Mouse (Mus musculus): ENCODE results near the gene Cltc. TPM values are rescaled to one million over a fixed set of nuclear protein-coding genes. Genes with fewer than 3 reads are reported as not detected.
A peak's percentile ranks its signal among the peaks of the same experiment; 100 is the strongest.

Cltc gene
- polyA plus RNA-seq, 1 experiment from 2014 or later, result 167 TPM

GRCm38 (mm10) chr11:86684126-86685012, 73.0 kb downstream of the Cltc start:
- Histone ChIP-seq H3K4me3 (ENCODE audit: low read depth, low read length) (peak overlapping the region; percentile 84), H3K4me2 (ENCODE audit: low read depth, low read length) (peak overlapping the region; percentile 71), H3K9ac (ENCODE audit: low read depth, low read length) (peak overlapping the region; percentile 90), H3K36me3 (ENCODE audit: control insufficient read depth, insufficient read depth, low read length) (peaks cover 19% of the 10 kb centered on the region), H3K27me3 (replicated peaks; ENCODE audit: control insufficient read depth, insufficient read depth, low read length) (no peaks in the 10 kb centered on the region), H3K27ac (replicated peaks; ENCODE audit: low read depth, low read length) (peak overlapping the region; percentile 89), H3K4me1 (ENCODE audit: control insufficient read depth, insufficient read depth, low read length) (peaks cover 23% of the 10 kb centered on the region), H3K9me3 (ENCODE audit: control insufficient read depth, low read length) (no peaks in the 10 kb centered on the region)
- DNase-seq (ENCODE audit: low spot score) (no peak), ATAC-seq (ENCODE audit: low read depth) (no peak)
- 4% methylated on average over 20 of the region's 20 CpGs for WGBS

- DNase-seq (ENCODE audit: low spot score) (peak; percentile 97), ATAC-seq (ENCODE audit: low read depth) (peak; percentile 93)
- under 1% methylated on average over 45 of the region's 56 CpGs for WGBS
- Histone ChIP-seq H3K4me3 (ENCODE audit: low read depth, low read length) (peak within 1 kb of the TSS; percentile 84), H3K4me2 (ENCODE audit: low read depth, low read length) (peak within 1 kb of the TSS; percentile 71), H3K36me3 (ENCODE audit: control insufficient read depth, insufficient read depth, low read length) (peaks cover 11% of the 10 kb centered on the region), H3K4me1 (ENCODE audit: control insufficient read depth, insufficient read depth, low read length) (peaks cover 23% of the 10 kb centered on the region), H3K9me3 (ENCODE audit: control insufficient read depth, low read length) (no peaks in the 10 kb centered on the region), H3K27me3 (replicated peaks; ENCODE audit: control insufficient read depth, insufficient read depth, low read length) (no peaks in the 10 kb centered on the region), H3K27ac (replicated peaks; ENCODE audit: low read depth, low read length) (peak within 1 kb of the TSS; percentile 89), H3K9ac (ENCODE audit: low read depth, low read length) (peak within 1 kb of the TSS; percentile 90)
Observed at GRCm38 (mm10) chr11:86683395-86684125, 73.8 kb downstream of the Cltc start, which contains the start of the genes Vmp1 and Ptrh2. TSS of gene Vmp1 (minus strand) at chr11:86683836. TSS of gene Ptrh2 (plus strand) at chr11:86683985.

- peak overlapping the region; percentile 90 for H3K9ac ChIP-seq (ENCODE audit: low read depth, low read length)
- peaks cover 9% of the 10 kb centered on the region for H3K36me3 ChIP-seq (ENCODE audit: control insufficient read depth, insufficient read depth, low read length)
- no peaks in the 10 kb centered on the region for H3K27me3 ChIP-seq (replicated peaks; ENCODE audit: control insufficient read depth, insufficient read depth, low read length)
- no peak overlapping the region for H3K27ac ChIP-seq (replicated peaks; ENCODE audit: low read depth, low read length)
- 32% methylated on average over 7 of the region's 7 CpGs for WGBS
- no peak for ATAC-seq (ENCODE audit: low read depth)
- DNase-seq (ENCODE audit: low spot score), result no peak
- H3K4me2 ChIP-seq (ENCODE audit: low read depth, low read length), result peak overlapping the region; percentile 71
- H3K4me3 ChIP-seq (ENCODE audit: low read depth, low read length), result peak overlapping the region; percentile 84
- peaks cover 23% of the 10 kb centered on the region for H3K4me1 ChIP-seq (ENCODE audit: control insufficient read depth, insufficient read depth, low read length)
- no peaks in the 10 kb centered on the region for H3K9me3 ChIP-seq (ENCODE audit: control insufficient read depth, low read length)
Observed at GRCm38 (mm10) chr11:86682861-86683260, 74.5 kb downstream of the Cltc start.

GRCm38 (mm10) chr11:86681423-86681822, 75.9 kb downstream of the Cltc start:
- H3K27me3 ChIP-seq (replicated peaks; ENCODE audit: control insufficient read depth, insufficient read depth, low read length), result no peaks in the 10 kb centered on the region
- no peak for ATAC-seq (ENCODE audit: low read depth)
- no peaks in the 10 kb centered on the region for H3K36me3 ChIP-seq (ENCODE audit: control insufficient read depth, insufficient read depth, low read length)
- peaks cover 23% of the 10 kb centered on the region for H3K4me1 ChIP-seq (ENCODE audit: control insufficient read depth, insufficient read depth, low read length)
- H3K9me3 ChIP-seq (ENCODE audit: control insufficient read depth, low read length), result no peaks in the 10 kb centered on the region
- H3K4me3 ChIP-seq (ENCODE audit: low read depth, low read length), result no peak overlapping the region
- H3K4me2 ChIP-seq (ENCODE audit: low read depth, low read length), result no peak overlapping the region
- H3K9ac ChIP-seq (ENCODE audit: low read depth, low read length), result no peak overlapping the region
- no peak overlapping the region for H3K27ac ChIP-seq (replicated peaks; ENCODE audit: low read depth, low read length)
- WGBS, result 83% methylated on average over 3 of the region's 3 CpGs
- DNase-seq (ENCODE audit: low spot score), result no peak

GRCm38 (mm10) chr11:86680729-86681128, 76.6 kb downstream of the Cltc start:
- no peaks in the 10 kb centered on the region for H3K27me3 ChIP-seq (replicated peaks; ENCODE audit: control insufficient read depth, insufficient read depth, low read length)
- no peak overlapping the region for H3K27ac ChIP-seq (replicated peaks; ENCODE audit: low read depth, low read length)
- H3K4me3 ChIP-seq (ENCODE audit: low read depth, low read length), result no peak overlapping the region
- H3K9me3 ChIP-seq (ENCODE audit: control insufficient read depth, low read length), result no peaks in the 10 kb centered on the region
- H3K36me3 ChIP-seq (ENCODE audit: control insufficient read depth, insufficient read depth, low read length), result no peaks in the 10 kb centered on the region
- 96% methylated on average over 3 of the region's 3 CpGs for WGBS
- no peak overlapping the region for H3K9ac ChIP-seq (ENCODE audit: low read depth, low read length)
- H3K4me1 ChIP-seq (ENCODE audit: control insufficient read depth, insufficient read depth, low read length), result peaks cover 22% of the 10 kb centered on the region
- no peak for ATAC-seq (ENCODE audit: low read depth)
- DNase-seq (ENCODE audit: low spot score), result no peak
- no peak overlapping the region for H3K4me2 ChIP-seq (ENCODE audit: low read depth, low read length)

GRCm38 (mm10) chr11:86678957-86679356, 78.4 kb downstream of the Cltc start:
- Histone ChIP-seq H3K36me3 (ENCODE audit: control insufficient read depth, insufficient read depth, low read length) (no peaks in the 10 kb centered on the region), H3K27ac (replicated peaks; ENCODE audit: low read depth, low read length) (no peak overlapping the region), H3K9ac (ENCODE audit: low read depth, low read length) (no peak overlapping the region), H3K9me3 (ENCODE audit: control insufficient read depth, low read length) (no peaks in the 10 kb centered on the region), H3K4me3 (ENCODE audit: low read depth, low read length) (no peak overlapping the region), H3K4me1 (ENCODE audit: control insufficient read depth, insufficient read depth, low read length) (peaks cover 11% of the 10 kb centered on the region), H3K27me3 (replicated peaks; ENCODE audit: control insufficient read depth, insufficient read depth, low read length) (no peaks in the 10 kb centered on the region), H3K4me2 (ENCODE audit: low read depth, low read length) (no peak overlapping the region)
- DNase-seq (ENCODE audit: low spot score) (no peak), ATAC-seq (ENCODE audit: low read depth) (no peak)
- WGBS, result 81% methylated on average over 5 of the region's 5 CpGs

GRCm38 (mm10) chr11:86675520-86675919, 81.8 kb downstream of the Cltc start:
- Histone ChIP-seq H3K4me3 (ENCODE audit: low read depth, low read length) (no peak overlapping the region), H3K4me1 (ENCODE audit: control insufficient read depth, insufficient read depth, low read length) (no peaks in the 10 kb centered on the region), H3K27me3 (replicated peaks; ENCODE audit: control insufficient read depth, insufficient read depth, low read length) (no peaks in the 10 kb centered on the region), H3K9ac (ENCODE audit: low read depth, low read length) (no peak overlapping the region), H3K9me3 (ENCODE audit: control insufficient read depth, low read length) (no peaks in the 10 kb centered on the region), H3K27ac (replicated peaks; ENCODE audit: low read depth, low read length) (no peak overlapping the region), H3K4me2 (ENCODE audit: low read depth, low read length) (no peak overlapping the region), H3K36me3 (ENCODE audit: control insufficient read depth, insufficient read depth, low read length) (no peaks in the 10 kb centered on the region)
- DNase-seq (ENCODE audit: low spot score) (no peak), ATAC-seq (ENCODE audit: low read depth) (no peak)
- WGBS, result 79% methylated on average over 4 of the region's 4 CpGs

GRCm38 (mm10) chr11:86672772-86673171, 84.6 kb downstream of the Cltc start:
- Histone ChIP-seq H3K9me3 (ENCODE audit: control insufficient read depth, low read length) (no peaks in the 10 kb centered on the region), H3K4me3 (ENCODE audit: low read depth, low read length) (no peak overlapping the region), H3K4me2 (ENCODE audit: low read depth, low read length) (no peak overlapping the region), H3K36me3 (ENCODE audit: control insufficient read depth, insufficient read depth, low read length) (no peaks in the 10 kb centered on the region), H3K27ac (replicated peaks; ENCODE audit: low read depth, low read length) (no peak overlapping the region), H3K4me1 (ENCODE audit: control insufficient read depth, insufficient read depth, low read length) (no peaks in the 10 kb centered on the region), H3K27me3 (replicated peaks; ENCODE audit: control insufficient read depth, insufficient read depth, low read length) (no peaks in the 10 kb centered on the region), H3K9ac (ENCODE audit: low read depth, low read length) (no peak overlapping the region)
- 73% methylated on average over 3 of the region's 3 CpGs for WGBS
- DNase-seq (ENCODE audit: low spot score), result no peak
- no peak for ATAC-seq (ENCODE audit: low read depth)
